Comparison of ENCODE assay signal across 28 mouse cellular contexts in genomic region chr10:80239791-80240190, GRCm38 (mm10). TPM values are rescaled to one million over a fixed set of nuclear protein-coding genes. Genes with fewer than 3 reads are reported as not detected.
DNase-seq lines count a peak whose midpoint lies in the region; ATAC-seq and TF ChIP-seq lines count a peak whose summit lies in the region.
"Had no signal": no experiment of that assay in that cellular context is flagged by ENCODE, and none has a peak within 500 bp of the region (broad histone marks: within the 10 kb centered on the region; RNA-seq: fewer than 3 reads in every experiment).

No protein-coding gene starts in this region.

- H3K9ac ChIP-seq in kidney, embryonic 16.5 days (replicated peaks; ENCODE audit: low read length) = no peak overlapping the region
- H3K9ac ChIP-seq in limb, embryonic 11.5 days (ENCODE audit: low read length) = no peak overlapping the region
- H3K9ac ChIP-seq in midbrain, embryonic 12.5 days (replicated peaks) = peak overlapping the region; percentile 41; the same call in 1 of the 2 replicates
- no peak overlapping the region for H3K9ac ChIP-seq in midbrain, postnatal 0 days (replicated peaks; ENCODE audit: low read length, poor library complexity, severe bottlenecking)
- H3K9ac ChIP-seq: embryonic facial prominence, embryonic 13.5 days; forebrain, embryonic 12.5 days; forebrain, embryonic 15.5 days; heart, embryonic 12.5 days; heart, embryonic 15.5 days had no signal

- no peak overlapping the region for H3K4me3 ChIP-seq in kidney, embryonic 16.5 days (ENCODE audit: low read length)
- no peak overlapping the region for H3K4me3 ChIP-seq in limb, embryonic 11.5 days (ENCODE audit: low read depth, low read length)
- H3K4me3 ChIP-seq in limb, embryonic 10.5 days = no peak overlapping the region
- peak overlapping the region; percentile 10; the same call in 1 of the 2 replicates for H3K4me3 ChIP-seq in midbrain, embryonic 12.5 days
- no peak overlapping the region for H3K4me3 ChIP-seq in midbrain, postnatal 0 days (ENCODE audit: low read depth, low read length)
- H3K4me3 ChIP-seq: embryonic facial prominence, embryonic 10.5 days; embryonic facial prominence, embryonic 13.5 days; erythroblast, embryonic 14.5 days; forebrain, embryonic 12.5 days; forebrain, embryonic 15.5 days; heart, embryonic 12.5 days; heart, embryonic 15.5 days; hindbrain, embryonic 10.5 days had no signal

- 78% methylated on average over 6 of the region's 6 CpGs for WGBS in kidney, embryonic 16.5 days
- WGBS in limb, embryonic 11.5 days = 86% methylated on average over 6 of the region's 6 CpGs
- WGBS in limb, embryonic 10.5 days = 92% methylated on average over 6 of the region's 6 CpGs
- WGBS in midbrain, embryonic 12.5 days = 90% methylated on average over 6 of the region's 6 CpGs
- 82% methylated on average over 6 of the region's 6 CpGs for WGBS in midbrain, postnatal 0 days

- no peak overlapping the region for H3K4me2 ChIP-seq in kidney, embryonic 16.5 days (replicated peaks; ENCODE audit: low read depth, low read length)
- H3K4me2 ChIP-seq in limb, embryonic 11.5 days (ENCODE audit: low read depth, severe bottlenecking) = no peak overlapping the region
- peak overlapping the region; percentile 82 for H3K4me2 ChIP-seq in midbrain, embryonic 12.5 days (replicated peaks)
- H3K4me2 ChIP-seq in midbrain, postnatal 0 days (ENCODE audit: low read depth, low read length, poor library complexity, severe bottlenecking) = no peak overlapping the region
- H3K4me2 ChIP-seq: embryonic facial prominence, embryonic 13.5 days; forebrain, embryonic 12.5 days; forebrain, embryonic 15.5 days; heart, embryonic 12.5 days; heart, embryonic 15.5 days had no signal

- H3K27ac ChIP-seq in kidney, embryonic 16.5 days (ENCODE audit: low read length) = no peak overlapping the region
- H3K27ac ChIP-seq in limb, embryonic 11.5 days (replicated peaks; ENCODE audit: low read depth, low read length) = no peak overlapping the region
- H3K27ac ChIP-seq in limb, embryonic 10.5 days = no peak overlapping the region
- H3K27ac ChIP-seq in midbrain, embryonic 12.5 days (replicated peaks) = no peak overlapping the region; the same call in 1 of the 2 replicates
- H3K27ac ChIP-seq in midbrain, postnatal 0 days (ENCODE audit: low read depth, low read length) = no peak overlapping the region
- H3K27ac ChIP-seq: embryonic facial prominence, embryonic 10.5 days; embryonic facial prominence, embryonic 13.5 days; forebrain, embryonic 12.5 days; forebrain, embryonic 15.5 days; heart, embryonic 15.5 days; hindbrain, embryonic 10.5 days had no signal

- no peak for TF ChIP-seq CTCF in midbrain, postnatal 0 days (IDR thresholded peaks at IDR 0.05)

- peak; percentile 63 for DNase-seq in kidney, adult 11 months
- DNase-seq in kidney, postnatal 10 days = no peak
- DNase-seq in kidney, adult 9 months = peak; percentile 50
- no peak for DNase-seq in limb, embryonic 11.5 days (ENCODE audit: low spot score)
- DNase-seq in limb, embryonic 10.5 days (ENCODE audit: low spot score) = no peak
- DNase-seq in midbrain, postnatal 0 days (ENCODE audit: low spot score) = no peak
- DNase-seq: adrenal gland, adult 8-10 months; adrenal gland, postnatal 25 days; cerebellum, adult 11-12 months; cerebellum, adult 8-10 months; cerebellum, postnatal 10 days; cerebellum, postnatal 36 days; embryo, embryonic 11 days; gastrocnemius, postnatal 25 days; heart, adult 18-20 months; heart, postnatal 10 days; heart, postnatal 36 days had no signal

- H3K27me3 ChIP-seq in kidney, embryonic 16.5 days (ENCODE audit: insufficient read depth, low read length) = no peaks in the 10 kb centered on the region
- no peaks in the 10 kb centered on the region for H3K27me3 ChIP-seq in limb, embryonic 11.5 days (ENCODE audit: control insufficient read depth, insufficient read depth, low read length)
- no peaks in the 10 kb centered on the region for H3K27me3 ChIP-seq in limb, embryonic 10.5 days (ENCODE audit: low read depth, poor library complexity, severe bottlenecking)
- peaks cover 25% of the 10 kb centered on the region for H3K27me3 ChIP-seq in midbrain, embryonic 12.5 days
- no peaks in the 10 kb centered on the region for H3K27me3 ChIP-seq in midbrain, postnatal 0 days (ENCODE audit: insufficient read depth, low read length)
- H3K27me3 ChIP-seq: embryonic facial prominence, embryonic 13.5 days; forebrain, embryonic 12.5 days; forebrain, embryonic 15.5 days; heart, embryonic 12.5 days; heart, embryonic 15.5 days had no signal

- H3K4me1 ChIP-seq in kidney, embryonic 16.5 days (ENCODE audit: insufficient read depth, low read length) = no peaks in the 10 kb centered on the region
- no peaks in the 10 kb centered on the region for H3K4me1 ChIP-seq in limb, embryonic 11.5 days (ENCODE audit: control insufficient read depth, insufficient read depth, low read length)
- no peaks in the 10 kb centered on the region for H3K4me1 ChIP-seq in limb, embryonic 10.5 days
- peaks cover 10% of the 10 kb centered on the region; the same call in 1 of the 2 replicates for H3K4me1 ChIP-seq in midbrain, embryonic 12.5 days
- H3K4me1 ChIP-seq in midbrain, postnatal 0 days (ENCODE audit: insufficient read depth, low read length) = no peaks in the 10 kb centered on the region
- H3K4me1 ChIP-seq: embryonic facial prominence, embryonic 10.5 days; forebrain, embryonic 15.5 days had no signal

- peaks cover 90% of the 10 kb centered on the region for H3K36me3 ChIP-seq in kidney, embryonic 16.5 days (ENCODE audit: insufficient read depth, low read length)
- H3K36me3 ChIP-seq in limb, embryonic 11.5 days (ENCODE audit: control insufficient read depth, insufficient read depth, low read length) = peaks cover 65% of the 10 kb centered on the region
- H3K36me3 ChIP-seq in limb, embryonic 10.5 days = peaks cover 100% of the 10 kb centered on the region
- H3K36me3 ChIP-seq in midbrain, embryonic 12.5 days = peaks cover 98% of the 10 kb centered on the region
- peaks cover 78% of the 10 kb centered on the region for H3K36me3 ChIP-seq in midbrain, postnatal 0 days (ENCODE audit: insufficient read depth, low read length)

- ATAC-seq in kidney, embryonic 16.5 days (ENCODE audit: low FRiP score, low TSS enrichment) = no peak
- ATAC-seq in limb, embryonic 11.5 days (ENCODE audit: insufficient number of reproducible peaks, low FRiP score, low TSS enrichment, low read depth) = 0 out of 2 replicates have a peak, but pooled peaks have one; percentile 14
- no peak for ATAC-seq in midbrain, embryonic 12.5 days (ENCODE audit: low FRiP score, low read depth)
- ATAC-seq in midbrain, postnatal 0 days (ENCODE audit: low FRiP score) = no peak
- ATAC-seq: activated CD4-positive, CD25-positive, alpha-beta regulatory T cell, adult 4 months; forebrain, embryonic 15.5 days had no signal

- no peaks in the 10 kb centered on the region for H3K9me3 ChIP-seq in kidney, embryonic 16.5 days (ENCODE audit: low read length)
- H3K9me3 ChIP-seq in limb, embryonic 11.5 days (ENCODE audit: control insufficient read depth, low read length) = no peaks in the 10 kb centered on the region
- H3K9me3 ChIP-seq in limb, embryonic 10.5 days (replicated peaks) = no peaks in the 10 kb centered on the region
- no peaks in the 10 kb centered on the region for H3K9me3 ChIP-seq in midbrain, embryonic 12.5 days
- H3K9me3 ChIP-seq in midbrain, postnatal 0 days (ENCODE audit: low read length) = no peaks in the 10 kb centered on the region
- H3K9me3 ChIP-seq: embryonic facial prominence, embryonic 10.5 days; embryonic facial prominence, embryonic 13.5 days; forebrain, embryonic 12.5 days; forebrain, embryonic 15.5 days; heart, embryonic 12.5 days; heart, embryonic 15.5 days; hindbrain, embryonic 10.5 days had no signal

RNA-seq across cellular contexts. Expression of gene Ndufs7, which starts 9.1 kb away (rescaled TPM):
- 398 and 444 TPM in 2 replicates for polyA plus RNA-seq in kidney, embryonic 16.5 days (2015; fragmentation: Nextera tagmentation; extraction: Ambion mirVana)
- 266 and 281 TPM in 2 replicates for polyA plus RNA-seq in limb, embryonic 11.5 days (2014; fragmentation: Nextera tagmentation; extraction: Ambion mirVana)
- 311 and 345 TPM in 2 replicates for polyA plus RNA-seq in limb, embryonic 10.5 days (2016; fragmentation: Nextera tagmentation; extraction: Ambion mirVana)
- 205 and 213 TPM in 2 replicates for polyA plus RNA-seq in midbrain, embryonic 12.5 days (2016; fragmentation: Nextera tagmentation; extraction: Ambion mirVana)
- 193 and 201 TPM in 2 replicates for total RNA-seq in midbrain, postnatal 0 days (2014; rRNA removed)
- polyA plus RNA-seq in midbrain, postnatal 0 days (2015; fragmentation: Nextera tagmentation; extraction: Ambion mirVana) = 358 and 388 TPM in 2 replicates

RNA-seq across cellular contexts. Expression of gene Mum1, which starts 13.6 kb away (rescaled TPM):
- 72.2 and 74.6 TPM in 2 replicates for polyA plus RNA-seq in kidney, embryonic 16.5 days (2015; fragmentation: Nextera tagmentation; extraction: Ambion mirVana)
- 84.6 and 87.1 TPM in 2 replicates for polyA plus RNA-seq in limb, embryonic 11.5 days (2014; fragmentation: Nextera tagmentation; extraction: Ambion mirVana)
- polyA plus RNA-seq in limb, embryonic 10.5 days (2016; fragmentation: Nextera tagmentation; extraction: Ambion mirVana) = 122 and 128 TPM in 2 replicates
- polyA plus RNA-seq in midbrain, embryonic 12.5 days (2016; fragmentation: Nextera tagmentation; extraction: Ambion mirVana) = 151 and 195 TPM in 2 replicates
- total RNA-seq in midbrain, postnatal 0 days (2014; rRNA removed) = 45.1 and 60.9 TPM in 2 replicates
- polyA plus RNA-seq in midbrain, postnatal 0 days (2015; fragmentation: Nextera tagmentation; extraction: Ambion mirVana) = 42.4 and 49.6 TPM in 2 replicates

RNA-seq across cellular contexts. Expression of gene Gamt, which starts 21.0 kb away (rescaled TPM):
- polyA plus RNA-seq in kidney, embryonic 16.5 days (2015; fragmentation: Nextera tagmentation; extraction: Ambion mirVana) = 38.1 and 38.3 TPM in 2 replicates
- polyA plus RNA-seq in limb, embryonic 11.5 days (2014; fragmentation: Nextera tagmentation; extraction: Ambion mirVana) = 18.9 and 20.1 TPM in 2 replicates
- 14.4 and 18.4 TPM in 2 replicates for polyA plus RNA-seq in limb, embryonic 10.5 days (2016; fragmentation: Nextera tagmentation; extraction: Ambion mirVana)
- 28.1 and 29.5 TPM in 2 replicates for polyA plus RNA-seq in midbrain, embryonic 12.5 days (2016; fragmentation: Nextera tagmentation; extraction: Ambion mirVana)
- 12.5 and 14.3 TPM in 2 replicates for total RNA-seq in midbrain, postnatal 0 days (2014; rRNA removed)
- 16.8 and 19.6 TPM in 2 replicates for polyA plus RNA-seq in midbrain, postnatal 0 days (2015; fragmentation: Nextera tagmentation; extraction: Ambion mirVana)

RNA-seq across cellular contexts. Expression of gene Dazap1, which starts 21.5 kb away (rescaled TPM):
- polyA plus RNA-seq in kidney, embryonic 16.5 days (2015; fragmentation: Nextera tagmentation; extraction: Ambion mirVana) = 52.7 and 55.4 TPM in 2 replicates
- polyA plus RNA-seq in limb, embryonic 11.5 days (2014; fragmentation: Nextera tagmentation; extraction: Ambion mirVana) = 51.7 and 55.6 TPM in 2 replicates
- 61.2 and 66.2 TPM in 2 replicates for polyA plus RNA-seq in limb, embryonic 10.5 days (2016; fragmentation: Nextera tagmentation; extraction: Ambion mirVana)
- 61.2 and 71.3 TPM in 2 replicates for polyA plus RNA-seq in midbrain, embryonic 12.5 days (2016; fragmentation: Nextera tagmentation; extraction: Ambion mirVana)
- 107 and 109 TPM in 2 replicates for total RNA-seq in midbrain, postnatal 0 days (2014; rRNA removed)
- polyA plus RNA-seq in midbrain, postnatal 0 days (2015; fragmentation: Nextera tagmentation; extraction: Ambion mirVana) = 34.2 and 34.5 TPM in 2 replicates

RNA-seq across cellular contexts. Expression of gene Rps15, which starts 52.5 kb away (rescaled TPM):
- polyA plus RNA-seq in kidney, embryonic 16.5 days (2015; fragmentation: Nextera tagmentation; extraction: Ambion mirVana) = 899 and 901 TPM in 2 replicates
- polyA plus RNA-seq in limb, embryonic 11.5 days (2014; fragmentation: Nextera tagmentation; extraction: Ambion mirVana) = 1,071 TPM in 2 replicates
- 1,092 and 1,255 TPM in 2 replicates for polyA plus RNA-seq in limb, embryonic 10.5 days (2016; fragmentation: Nextera tagmentation; extraction: Ambion mirVana)
- 671 and 694 TPM in 2 replicates for polyA plus RNA-seq in midbrain, embryonic 12.5 days (2016; fragmentation: Nextera tagmentation; extraction: Ambion mirVana)
- total RNA-seq in midbrain, postnatal 0 days (2014; rRNA removed) = 971 and 1,162 TPM in 2 replicates
- polyA plus RNA-seq in midbrain, postnatal 0 days (2015; fragmentation: Nextera tagmentation; extraction: Ambion mirVana) = 633 and 645 TPM in 2 replicates

Comparison
In these comparisons a context has a peak if more than half of its experiments do, and no peak if none do; other contexts are left out.
1. DNase-seq: peak in kidney, adult 11 months (single experiment) and kidney, adult 9 months (single experiment); none in kidney, postnatal 10 days (single experiment), limb, embryonic 11.5 days (single experiment), limb, embryonic 10.5 days (single experiment) and midbrain, postnatal 0 days (single experiment).